Mouse (Mus musculus) G1E (cell line): Measurements from ENCODE around the gene Arhgap31.

ENCODE experiments used
- CTCF ChIP-seq: IDR thresholded peaks from 2 replicates; pipeline ENCODE4 v1.5.1; 2012; ENCODE audit warnings: low read depth, low read length, inconsistent platforms, mixed read lengths
- GATA2 ChIP-seq: IDR thresholded peaks from 2 replicates; pipeline ENCODE4 v1.6.1; 2012; ENCODE audit warnings: low read depth, low read length, inconsistent platforms, borderline replicate concordance
- POLR2AphosphoS5 ChIP-seq: IDR thresholded peaks from 2 replicates; pipeline ENCODE4 v1.6.1; 2012; ENCODE audit warnings: low read depth, low read length, inconsistent platforms; ENCODE audit not compliant: insufficient replicate concordance
- TAL1 ChIP-seq: conservative IDR thresholded peaks from 2 replicates; pipeline ENCODE4 v1.6.1; 2012; ENCODE audit warnings: low read depth, low read length, inconsistent platforms, mixed read lengths

DNA sequence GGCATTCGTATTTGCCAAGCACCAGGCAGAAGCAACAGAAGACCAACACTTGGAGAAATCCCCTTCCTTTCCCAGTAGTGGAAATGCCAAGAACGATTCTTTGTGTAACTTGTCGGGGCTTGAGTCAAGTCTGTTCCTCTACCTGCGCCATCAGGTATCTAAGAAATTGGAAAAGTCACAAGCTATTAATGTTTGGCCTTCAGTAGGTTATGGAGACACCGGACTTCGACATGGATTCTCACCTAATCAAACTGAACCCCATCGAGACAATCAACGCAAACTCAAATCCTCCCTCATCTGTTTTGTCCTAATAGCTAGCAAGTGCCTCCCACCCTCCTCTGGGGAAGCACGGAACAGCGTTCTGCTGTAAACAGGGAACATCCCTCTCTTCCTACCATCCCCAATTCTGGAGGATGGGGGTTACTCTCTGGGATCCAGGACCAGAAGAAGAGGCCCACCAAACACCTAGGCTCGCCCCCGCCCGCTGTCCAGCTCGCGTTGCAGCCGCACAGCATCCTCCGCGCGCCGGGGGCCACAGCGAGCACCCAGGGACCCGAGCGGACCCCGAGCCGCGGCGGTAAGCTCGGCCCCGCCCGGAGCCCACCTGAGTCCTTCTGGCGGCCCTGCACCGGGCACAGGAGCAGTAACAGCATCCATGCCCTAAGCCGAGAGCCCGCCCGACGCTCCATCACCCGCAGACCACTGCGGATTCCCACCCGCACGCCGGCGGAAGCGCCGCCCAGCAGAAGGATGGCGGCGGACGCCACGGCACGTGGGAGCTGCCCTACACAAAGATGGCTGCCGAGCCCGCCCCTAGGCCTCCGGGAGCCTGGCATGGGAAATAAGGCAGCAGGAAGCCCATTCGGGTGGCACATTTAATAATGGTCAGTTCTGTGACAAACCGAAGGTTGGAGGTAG lies 163.3 kb downstream of the Arhgap31 start, which contains the start of gene Poglut1:
- TF ChIP-seq CTCF = no peak
- TF ChIP-seq GATA2 = no peak
- TF ChIP-seq POLR2AphosphoS5 = no peak
- TF ChIP-seq TAL1 = no peak
